Mouse (Mus musculus) MEL (cell line): ENCODE measurements around the gene Eef2kmt.

Experiments
- CHD1 ChIP-seq: IDR thresholded peaks from 2 replicates; pipeline ENCODE4 v1.6.1; 2012; ENCODE audit warnings: low read depth, mild to moderate bottlenecking, inconsistent platforms, low read length, improper control_type of control experiment
- CTCF ChIP-seq, 3 experiments: IDR thresholded peaks in 2 of 3; conservative IDR thresholded peaks in 1 of 3; 2 replicates each; pipeline ENCODE4 v1.5.1; 2011 to 2012; ENCODE audit warnings: low read length in 3 of 3, low read depth in 2 of 3, mild to moderate bottlenecking in 2 of 3, improper control_type of control experiment in 1 of 3, inconsistent platforms in 1 of 3, mixed read lengths in 1 of 3, moderate library complexity in 1 of 3; ENCODE audit not compliant: control insufficient read depth in 1 of 3, insufficient read depth in 1 of 3, poor library complexity in 1 of 3, severe bottlenecking in 1 of 3
- EP300 ChIP-seq, 2 experiments: IDR thresholded peaks; 2 replicates each; pipeline ENCODE4 v1.6.1; 2011; ENCODE audit warnings: improper control_type of control experiment in 2 of 2, low read length in 2 of 2, low read depth in 1 of 2, mild to moderate bottlenecking in 1 of 2
- HCFC1 ChIP-seq: IDR thresholded peaks from 2 replicates; pipeline ENCODE4 v1.6.1; 2012; ENCODE audit warnings: low read depth, mild to moderate bottlenecking, inconsistent platforms, low read length, improper control_type of control experiment, moderate library complexity
- KAT2A ChIP-seq: conservative IDR thresholded peaks from 2 replicates; pipeline ENCODE4 v1.6.1; 2012; ENCODE audit warnings: low read depth, low read length, improper control_type of control experiment, inconsistent platforms
- MEF2A ChIP-seq: IDR thresholded peaks from 2 replicates; pipeline ENCODE4 v1.6.1; 2014; ENCODE audit warnings: low read depth, mild to moderate bottlenecking, inconsistent platforms, low read length, improper control_type of control experiment; ENCODE audit not compliant: poor library complexity, insufficient replicate concordance, severe bottlenecking; ENCODE audit errors: extremely low read depth
- MYC ChIP-seq: IDR thresholded peaks from 2 replicates; pipeline ENCODE4 v1.6.1; 2011; ENCODE audit warnings: low read depth, mild to moderate bottlenecking, low read length, improper control_type of control experiment, moderate library complexity
- POLR2A ChIP-seq, 2 experiments: IDR thresholded peaks; 2 replicates each; pipeline ENCODE4 v1.6.1; 2011 to 2012; ENCODE audit warnings: low read length in 2 of 2, mild to moderate bottlenecking in 2 of 2, control low read depth in 1 of 2, improper control_type of control experiment in 1 of 2, low read depth in 1 of 2, moderate library complexity in 1 of 2; ENCODE audit not compliant: control insufficient read depth in 1 of 2, insufficient read depth in 1 of 2, poor library complexity in 1 of 2
- SIN3A ChIP-seq: IDR thresholded peaks from 2 replicates; pipeline ENCODE4 v1.6.1; 2012; ENCODE audit warnings: low read length, improper control_type of control experiment, inconsistent platforms
- SMC3 ChIP-seq: IDR thresholded peaks from 2 replicates; pipeline ENCODE4 v1.6.1; 2011; ENCODE audit warnings: low read depth, low read length, improper control_type of control experiment
- TCF12 ChIP-seq: IDR thresholded peaks from 2 replicates; pipeline ENCODE4 v1.6.1; 2014; ENCODE audit warnings: low read depth, mild to moderate bottlenecking, inconsistent platforms, low read length, improper control_type of control experiment, moderate library complexity
- USF1 ChIP-seq: IDR thresholded peaks from 2 replicates; pipeline ENCODE4 v1.6.1; 2014; ENCODE audit warnings: low read depth, mild to moderate bottlenecking, inconsistent platforms, low read length, improper control_type of control experiment, moderate library complexity
- ZKSCAN1 ChIP-seq: IDR thresholded peaks from 2 replicates; pipeline ENCODE4 v1.6.1; 2012; ENCODE audit warnings: low read depth, mild to moderate bottlenecking, inconsistent platforms, low read length, improper control_type of control experiment, moderate library complexity
- ZNF384 ChIP-seq: IDR thresholded peaks from 2 replicates; pipeline ENCODE4 v1.6.1; 2012; ENCODE audit warnings: low read depth, mild to moderate bottlenecking, inconsistent platforms, low read length, improper control_type of control experiment

GRCm38 (mm10) chr16:5255081-5255740 lies 572 bp downstream of the Eef2kmt start:
- TF ChIP-seq CTCF (IDR thresholded peaks at IDR 0.05 in 2 of 3, conservative IDR thresholded peaks at IDR 0.05 in 1 of 3; ENCODE audit: control insufficient read depth in 1 of 3, insufficient read depth in 1 of 3, low read depth in 2 of 3, low read length in 3 of 3, poor library complexity in 1 of 3, severe bottlenecking in 1 of 3) (no peak), SMC3 (no peak), USF1 (no peak), EP300 (IDR thresholded peaks at IDR 0.05; ENCODE audit: low read depth in 1 of 2, low read length in 2 of 2) (no peak), ZKSCAN1 (no peak), POLR2A (IDR thresholded peaks at IDR 0.05; ENCODE audit: control insufficient read depth in 1 of 2, insufficient read depth in 1 of 2, low read depth in 1 of 2, low read length in 2 of 2, poor library complexity in 1 of 2) (no peak), TCF12 (no peak), ZNF384 (no peak), HCFC1 (no peak), MYC (no peak), KAT2A (no peak), MEF2A (no peak), SIN3A (no peak), CHD1 (0 out of 2 replicates have a peak, but pooled peaks have one; percentile 41)
